Mouse (Mus musculus) hindbrain, embryonic 14.5 days (tissue): ENCODE measurements around the gene Tyrp1. TPM values are rescaled to one million over a fixed set of nuclear protein-coding genes. Genes with fewer than 3 reads are reported as not detected.
A peak's percentile ranks its signal among the peaks of the same experiment; 100 is the strongest.

ENCODE experiments used
- ATAC-seq: fragments of 200-750 bp; cut with Nextera tagmentation; 2 replicates; pipeline ENCODE4 v1.8.0; 2017; ENCODE audit warnings: moderate number of reproducible peaks, mild to moderate bottlenecking, moderate TSS enrichment, moderate library complexity; ENCODE audit not compliant: low FRiP score
- DNase-seq: peaks from one replicate; pipeline ENCODE4 v3.0.0-alpha.2; 2015; ENCODE audit warnings: low spot score
- H3K27ac ChIP-seq: fragments of 300-500 bp; sonication (generic); 2 replicates; pipeline ENCODE4 v1.5.1; 2014; ENCODE audit warnings: mild to moderate bottlenecking, moderate library complexity
- H3K27me3 ChIP-seq: fragments of 300-500 bp; sonication (generic); 2 replicates; pipeline ENCODE4 v1.6.1; 2014; ENCODE audit warnings: mild to moderate bottlenecking, low read length, mixed read lengths; ENCODE audit not compliant: control insufficient read depth, insufficient read depth
- H3K36me3 ChIP-seq: fragments of 300-500 bp; sonication (generic); replicated peaks from 2 replicates; pipeline ENCODE4 v1.6.1; 2014; ENCODE audit not compliant: control insufficient read depth, insufficient read depth
- H3K4me1 ChIP-seq: fragments of 300-500 bp; sonication (generic); replicated peaks from 2 replicates; pipeline ENCODE4 v1.6.1; 2014; ENCODE audit warnings: antibody characterized with exemption, low read length, mixed read lengths; ENCODE audit not compliant: control insufficient read depth, insufficient read depth
- H3K4me2 ChIP-seq: fragments of 300-500 bp; sonication (generic); replicated peaks from 2 replicates; pipeline ENCODE4 v1.6.1; 2014; ENCODE audit warnings: mild to moderate bottlenecking, moderate library complexity
- H3K4me3 ChIP-seq: fragments of 300-500 bp; sonication (generic); replicated peaks from 2 replicates; pipeline ENCODE4 v1.5.1; 2014; ENCODE audit warnings: mild to moderate bottlenecking, low read length
- H3K9ac ChIP-seq: fragments of 300-500 bp; sonication (generic); 2 replicates; pipeline ENCODE4 v1.6.1; 2014
- H3K9me3 ChIP-seq: fragments of 300-500 bp; sonication (generic); 2 replicates; pipeline ENCODE4 v1.6.1; 2016; ENCODE audit warnings: low read length; ENCODE audit not compliant: control insufficient read depth
- WGBS: fragments of 180-500 bp; shearing (Covaris S2); extraction: QIAGEN DNeasy Blood & Tissue Kit; methylation state at CpG from one replicate; pipeline ENCODE4 v1.1.7; 2014; 5-methylcytosine and 5-hydroxymethylcytosine counted together
- polyA plus RNA-seq: library from polyadenylated mRNA; unstranded; fragments of >200 nt; fragmentation: Nextera tagmentation; extraction: Ambion mirVana; gene quantifications from 2 replicates; pipeline ENCODE4 v1.2.1, GENCODE M21; 2014

Tyrp1 gene
- polyA plus RNA-seq, 1 experiment from 2014 or later = 0.17 TPM

GRCm38 (mm10) chr4:80852590-80853425 lies 18.9 kb downstream of the Tyrp1 start:
- H3K9ac ChIP-seq = no peak overlapping the region
- WGBS = 60% methylated on average over 7 of the region's 7 CpGs
- no peak for DNase-seq
- 0 out of 2 replicates have a peak, but pooled peaks cover 4% of the 10 kb centered on the region for H3K4me1 ChIP-seq
- H3K4me2 ChIP-seq = no peak overlapping the region
- H3K4me3 ChIP-seq = no peak overlapping the region
- H3K36me3 ChIP-seq = no peaks in the 10 kb centered on the region
- H3K27ac ChIP-seq = no peak overlapping the region
- H3K27me3 ChIP-seq = no peaks in the 10 kb centered on the region
- H3K9me3 ChIP-seq = no peaks in the 10 kb centered on the region
- peak; percentile 86 for ATAC-seq

DNA sequence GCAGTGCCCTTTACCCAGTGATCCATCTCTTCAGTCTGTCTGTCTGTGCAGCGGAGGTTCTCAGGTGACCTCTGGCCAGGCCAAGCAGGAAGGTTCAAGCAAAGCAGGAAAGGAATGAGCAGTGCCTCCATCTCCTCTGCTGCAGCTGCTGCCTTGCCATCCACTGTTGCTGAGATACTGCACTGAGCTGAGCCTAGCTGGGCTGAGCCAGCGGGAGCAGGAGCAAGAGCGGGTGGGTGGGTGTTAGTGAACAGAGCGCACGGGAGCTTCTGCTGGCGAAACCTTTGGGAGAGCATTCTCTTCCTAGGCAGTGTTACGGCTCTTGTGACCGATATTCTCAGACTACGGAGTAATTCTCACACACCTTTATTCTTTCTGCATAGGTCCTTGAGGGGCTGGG lies 21.6 kb downstream of the Tyrp1 start:
- no peaks in the 10 kb centered on the region for H3K27me3 ChIP-seq
- H3K4me2 ChIP-seq = no peak overlapping the region
- WGBS = 80% methylated on average over 9 of the region's 9 CpGs
- DNase-seq (no peak), ATAC-seq (no peak)
- H3K4me1 ChIP-seq = 0 out of 2 replicates have a peak, but pooled peaks cover 4% of the 10 kb centered on the region
- H3K9ac ChIP-seq = no peak overlapping the region
- no peaks in the 10 kb centered on the region for H3K9me3 ChIP-seq
- H3K4me3 ChIP-seq = no peak overlapping the region
- no peak overlapping the region for H3K27ac ChIP-seq
- no peaks in the 10 kb centered on the region for H3K36me3 ChIP-seq

DNA sequence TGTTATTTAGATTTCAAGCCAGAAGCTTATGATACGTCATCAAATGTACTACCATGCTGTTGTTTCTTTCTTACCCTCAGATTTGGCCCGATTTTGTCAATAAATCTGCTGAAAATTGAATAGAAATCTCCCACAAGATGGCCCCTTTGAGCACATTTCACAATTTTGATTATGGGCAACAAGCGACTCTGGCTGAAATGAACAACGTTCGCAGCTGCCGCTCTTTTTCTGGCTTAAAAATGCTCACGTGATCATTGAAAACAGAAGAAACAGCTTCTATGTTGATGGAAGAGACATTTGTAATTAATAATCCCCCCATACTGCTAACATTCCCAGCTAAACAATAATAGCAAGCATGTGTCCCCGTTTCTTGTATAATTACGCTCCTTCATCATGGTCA lies 29.0 kb downstream of the Tyrp1 start:
- ATAC-seq (no peak), DNase-seq (peak; percentile 57)
- Histone ChIP-seq H3K27me3 (no peaks in the 10 kb centered on the region), H3K27ac (no peak overlapping the region), H3K36me3 (no peaks in the 10 kb centered on the region), H3K4me1 (0 out of 2 replicates have a peak, but pooled peaks cover 5% of the 10 kb centered on the region), H3K9ac (peak overlapping the region; percentile 6; the same call in 1 of the 2 replicates), H3K4me2 (peak overlapping the region; percentile 6; the same call in 1 of the 2 replicates), H3K9me3 (no peaks in the 10 kb centered on the region), H3K4me3 (no peak overlapping the region)
- WGBS = 57% methylated on average over 9 of the region's 9 CpGs

- H3K4me3 ChIP-seq = no peak overlapping the region
- DNase-seq = no peak
- no peak for ATAC-seq
- H3K4me2 ChIP-seq = no peak overlapping the region
- no peaks in the 10 kb centered on the region for H3K9me3 ChIP-seq
- H3K36me3 ChIP-seq = no peaks in the 10 kb centered on the region
- no peak overlapping the region for H3K9ac ChIP-seq
- H3K27ac ChIP-seq = no peak overlapping the region
- WGBS = 55% methylated on average over 7 of the region's 7 CpGs
- H3K4me1 ChIP-seq = 0 out of 2 replicates have a peak, but pooled peaks cover 5% of the 10 kb centered on the region
- no peaks in the 10 kb centered on the region for H3K27me3 ChIP-seq
Observed at GRCm38 (mm10) chr4:80863906-80864305, 30.0 kb downstream of the Tyrp1 start.

- 0 out of 2 replicates have a peak overlapping the region, but pooled peaks have one; percentile 4 for H3K27ac ChIP-seq
- peak overlapping the region; percentile 52 for H3K9ac ChIP-seq
- 1% methylated on average over 17 of the region's 17 CpGs for WGBS
- H3K4me1 ChIP-seq = 0 out of 2 replicates have a peak, but pooled peaks cover 5% of the 10 kb centered on the region
- no peaks in the 10 kb centered on the region for H3K9me3 ChIP-seq
- peak; percentile 57 for DNase-seq
- peak overlapping the region; percentile 30 for H3K4me3 ChIP-seq
- peak; percentile 90 for ATAC-seq
- H3K27me3 ChIP-seq = no peaks in the 10 kb centered on the region
- H3K4me2 ChIP-seq = peak overlapping the region; percentile 73
- no peaks in the 10 kb centered on the region for H3K36me3 ChIP-seq
Observed at GRCm38 (mm10) chr4:80864511-80864922, 30.6 kb downstream of the Tyrp1 start.

DNA sequence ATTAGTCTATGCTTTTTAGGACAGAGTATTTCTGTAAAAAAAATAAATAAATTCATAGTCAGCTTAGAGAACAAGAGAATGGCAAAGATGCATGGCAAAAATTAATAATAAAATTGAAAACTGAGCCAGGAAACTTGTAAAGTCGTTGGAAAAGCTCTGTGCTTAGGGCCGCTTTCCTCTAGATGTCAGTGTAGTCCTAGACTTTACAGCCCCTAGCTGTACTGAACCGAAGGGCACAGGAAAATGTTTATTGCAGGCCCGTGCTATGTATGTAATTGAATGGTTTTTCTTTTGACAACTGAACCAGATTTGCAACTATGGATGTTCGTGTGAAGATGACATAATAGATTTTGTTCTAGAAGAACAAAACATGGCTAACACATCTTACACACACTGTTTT lies 32.1 kb downstream of the Tyrp1 start:
- 21% methylated on average over 5 of the region's 5 CpGs for WGBS
- peak; percentile 78; the same call in 1 of the 2 replicates for ATAC-seq
- Histone ChIP-seq H3K27ac (no peak overlapping the region), H3K27me3 (no peaks in the 10 kb centered on the region), H3K4me1 (0 out of 2 replicates have a peak, but pooled peaks cover 5% of the 10 kb centered on the region), H3K4me3 (no peak overlapping the region), H3K9me3 (no peaks in the 10 kb centered on the region), H3K9ac (no peak overlapping the region), H3K4me2 (no peak overlapping the region), H3K36me3 (no peaks in the 10 kb centered on the region)
- peak; percentile 72 for DNase-seq

DNA sequence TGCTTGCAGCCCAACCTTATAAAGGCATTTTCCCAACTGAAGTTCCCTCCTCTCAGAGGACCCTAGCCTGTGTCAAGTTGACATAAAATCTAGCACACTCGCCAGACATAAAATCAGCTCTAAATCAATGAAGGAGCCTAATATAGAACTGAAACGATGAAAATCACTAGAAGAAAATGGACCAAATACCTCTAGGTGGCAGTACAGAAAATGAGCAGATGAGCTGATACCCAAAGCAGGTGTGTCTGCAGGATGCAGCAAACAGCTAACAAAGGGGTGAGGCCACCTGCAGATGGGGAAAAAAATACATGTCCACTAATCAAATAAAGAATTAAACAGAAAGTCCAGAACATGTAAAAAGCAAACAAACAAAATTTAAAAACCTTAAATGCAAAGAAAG lies 35.7 kb downstream of the Tyrp1 start:
- ATAC-seq (no peak), DNase-seq (no peak)
- Histone ChIP-seq H3K27ac (no peak overlapping the region), H3K9ac (no peak overlapping the region), H3K36me3 (no peaks in the 10 kb centered on the region), H3K4me1 (no peaks in the 10 kb centered on the region), H3K4me2 (no peak overlapping the region), H3K27me3 (no peaks in the 10 kb centered on the region), H3K9me3 (no peaks in the 10 kb centered on the region), H3K4me3 (no peak overlapping the region)
- WGBS = 56% methylated on average over 2 of the region's 2 CpGs

GRCm38 (mm10) chr4:80872847-80873644 lies 39.1 kb downstream of the Tyrp1 start:
- H3K27ac ChIP-seq = no peak overlapping the region
- DNase-seq = peak; percentile 51
- no peaks in the 10 kb centered on the region for H3K27me3 ChIP-seq
- no peaks in the 10 kb centered on the region for H3K4me1 ChIP-seq
- ATAC-seq = no peak
- H3K4me2 ChIP-seq = no peak overlapping the region
- H3K9me3 ChIP-seq = no peaks in the 10 kb centered on the region
- no peak overlapping the region for H3K9ac ChIP-seq
- no peaks in the 10 kb centered on the region for H3K36me3 ChIP-seq
- 38% methylated on average over 6 of the region's 6 CpGs for WGBS
- no peak overlapping the region for H3K4me3 ChIP-seq
